Mouse (Mus musculus) midbrain, embryonic 11.5 days (tissue): Measurements from ENCODE around the gene Supt5. TPM values are rescaled to one million over a fixed set of nuclear protein-coding genes. Genes with fewer than 3 reads are reported as not detected.
A peak's percentile ranks its signal among the peaks of the same experiment; 100 is the strongest.

Source experiments
- ATAC-seq: fragments of 200-750 bp; cut with Nextera tagmentation; 2 replicates; pipeline ENCODE4 v1.8.0; 2017; ENCODE audit warnings: moderate TSS enrichment, moderate library complexity; ENCODE audit not compliant: low FRiP score
- DNase-seq: peaks from one replicate; pipeline ENCODE4 v3.0.0; 2015; ENCODE audit warnings: low spot score; ENCODE audit errors: missing footprints
- H3K27ac ChIP-seq: fragments of 300-500 bp; sonication (generic); 2 replicates; pipeline ENCODE4 v1.5.1; 2014; ENCODE audit warnings: low read depth, low read length
- H3K27me3 ChIP-seq: fragments of 300-500 bp; sonication (generic); 2 replicates; pipeline ENCODE4 v1.6.1; 2014; ENCODE audit warnings: mild to moderate bottlenecking, low read length, moderate library complexity, mixed read lengths; ENCODE audit not compliant: control insufficient read depth, insufficient read depth
- H3K36me3 ChIP-seq: fragments of 300-500 bp; sonication (generic); 2 replicates; pipeline ENCODE4 v1.6.1; 2014; ENCODE audit warnings: mild to moderate bottlenecking, low read length, moderate library complexity, mixed read lengths; ENCODE audit not compliant: control insufficient read depth, insufficient read depth
- H3K4me1 ChIP-seq: fragments of 300-500 bp; sonication (generic); 2 replicates; pipeline ENCODE4 v1.6.1; 2014; ENCODE audit warnings: low read length; ENCODE audit not compliant: control insufficient read depth, insufficient read depth
- H3K4me2 ChIP-seq: fragments of 300-500 bp; sonication (generic); 2 replicates; pipeline ENCODE4 v1.6.1; 2014; ENCODE audit warnings: mild to moderate bottlenecking, moderate library complexity
- H3K4me3 ChIP-seq: fragments of 300-500 bp; sonication (generic); 2 replicates; pipeline ENCODE4 v1.5.1; 2014; ENCODE audit warnings: low read depth, low read length
- H3K9ac ChIP-seq: fragments of 300-500 bp; sonication (generic); 2 replicates; pipeline ENCODE4 v1.6.1; 2014; ENCODE audit warnings: low read length
- H3K9me3 ChIP-seq: fragments of 300-500 bp; sonication (generic); 2 replicates; pipeline ENCODE4 v1.6.1; 2016; ENCODE audit warnings: low read length; ENCODE audit not compliant: control insufficient read depth
- WGBS: fragments of 180-500 bp; shearing (Covaris S2); extraction: QIAGEN DNeasy Blood & Tissue Kit; methylation state at CpG from one replicate; pipeline ENCODE4 v1.1.7; 2014; 5-methylcytosine and 5-hydroxymethylcytosine counted together
- polyA plus RNA-seq: library from polyadenylated mRNA; unstranded; fragments of >200 nt; fragmentation: Nextera tagmentation; extraction: Ambion mirVana; gene quantifications from 2 replicates; pipeline ENCODE4 v1.2.1, GENCODE M21; 2014

Supt5 gene
- polyA plus RNA-seq, 1 experiment from 2014 or later: 82.2 TPM

GRCm38 (mm10) chr7:28325293-28325692, 13.3 kb downstream of the Supt5 start:
- DNase-seq: no peak
- no peak for ATAC-seq
- no peak overlapping the region for H3K4me3 ChIP-seq
- H3K36me3 ChIP-seq: peaks cover 50% of the 10 kb centered on the region
- no peaks in the 10 kb centered on the region for H3K9me3 ChIP-seq
- H3K27ac ChIP-seq: no peak overlapping the region
- 98% methylated on average over 8 of the region's 8 CpGs for WGBS
- no peak overlapping the region for H3K4me2 ChIP-seq
- H3K9ac ChIP-seq: no peak overlapping the region
- H3K27me3 ChIP-seq: no peaks in the 10 kb centered on the region
- H3K4me1 ChIP-seq: no peaks in the 10 kb centered on the region

GRCm38 (mm10) chr7:28321974-28322720, 16.4 kb downstream of the Supt5 start:
- no peak for ATAC-seq
- WGBS: 91% methylated on average over 15 of the region's 15 CpGs
- peaks cover 66% of the 10 kb centered on the region for H3K36me3 ChIP-seq

GRCm38 (mm10) chr7:28318714-28319113, 19.8 kb downstream of the Supt5 start:
- Histone ChIP-seq H3K4me1 (no peaks in the 10 kb centered on the region), H3K27ac (no peak overlapping the region), H3K4me2 (no peak overlapping the region), H3K27me3 (no peaks in the 10 kb centered on the region), H3K4me3 (no peak overlapping the region), H3K36me3 (peaks cover 62% of the 10 kb centered on the region), H3K9ac (no peak overlapping the region), H3K9me3 (no peaks in the 10 kb centered on the region)
- 94% methylated on average over 17 of the region's 17 CpGs for WGBS
- no peak for DNase-seq
- ATAC-seq: no peak

More at GRCm38 (mm10) chr7:28321974-28322720, 16.4 kb downstream of the Supt5 start:
- Histone ChIP-seq H3K4me3 (no peak overlapping the region), H3K9ac (no peak overlapping the region), H3K27ac (no peak overlapping the region), H3K4me1 (no peaks in the 10 kb centered on the region), H3K9me3 (no peaks in the 10 kb centered on the region), H3K27me3 (no peaks in the 10 kb centered on the region), H3K4me2 (no peak overlapping the region)
- no peak for DNase-seq

- no peak overlapping the region for H3K4me2 ChIP-seq
- H3K4me3 ChIP-seq: no peak overlapping the region
- H3K4me1 ChIP-seq: no peaks in the 10 kb centered on the region
- H3K27ac ChIP-seq: no peak overlapping the region
- H3K27me3 ChIP-seq: no peaks in the 10 kb centered on the region
- no peak for ATAC-seq
- H3K36me3 ChIP-seq: peaks cover 57% of the 10 kb centered on the region
- no peak overlapping the region for H3K9ac ChIP-seq
- no peak for DNase-seq
- no peaks in the 10 kb centered on the region for H3K9me3 ChIP-seq
- 88% methylated on average over 3 of the region's 3 CpGs for WGBS
Observed at GRCm38 (mm10) chr7:28318036-28318435, 20.5 kb downstream of the Supt5 start.

- peak within 1 kb of the TSS; percentile 93 for H3K9ac ChIP-seq
- no peaks in the 10 kb centered on the region for H3K27me3 ChIP-seq
- 1% methylated on average over 43 of the region's 45 CpGs for WGBS
- H3K27ac ChIP-seq: peak within 1 kb of the TSS; percentile 57
- H3K36me3 ChIP-seq: peaks cover 24% of the 10 kb centered on the region; the same call in 1 of the 2 replicates
- H3K9me3 ChIP-seq: no peaks in the 10 kb centered on the region
- peak within 1 kb of the TSS; percentile 92 for H3K4me2 ChIP-seq
- ATAC-seq (peak; percentile 96), DNase-seq (peak; percentile 98)
- H3K4me1 ChIP-seq: peaks cover 10% of the 10 kb centered on the region; the same call in 1 of the 2 replicates
- H3K4me3 ChIP-seq: peak within 1 kb of the TSS; percentile 99
Observed at GRCm38 (mm10) chr7:28311926-28312543, 26.5 kb downstream of the Supt5 start, which contains the start of gene Timm50. Timm50 (minus strand) TSS chr7:28312072.

GRCm38 (mm10) chr7:28311151-28311925, 27.2 kb downstream of the Supt5 start:
- peak overlapping the region; percentile 57 for H3K27ac ChIP-seq
- whole genome bisulfite sequencing: 7% methylated on average over 35 of the region's 35 CpGs
- peak; percentile 91 for DNase-seq

GRCm38 (mm10) chr7:28309737-28310136, 28.8 kb downstream of the Supt5 start:
- H3K9ac ChIP-seq: peak overlapping the region; percentile 40; the same call in 1 of the 2 replicates

More at GRCm38 (mm10) chr7:28311151-28311925, 27.2 kb downstream of the Supt5 start:
- Histone ChIP-seq H3K9me3 (no peaks in the 10 kb centered on the region), H3K9ac (peak overlapping the region; percentile 93), H3K4me1 (peaks cover 10% of the 10 kb centered on the region; the same call in 1 of the 2 replicates), H3K4me2 (peak overlapping the region; percentile 92), H3K4me3 (peak overlapping the region; percentile 99), H3K27me3 (no peaks in the 10 kb centered on the region), H3K36me3 (peaks cover 26% of the 10 kb centered on the region)
- peak; percentile 47 for ATAC-seq

GRCm38 (mm10) chr7:28306216-28306615, 32.3 kb downstream of the Supt5 start:
- Histone ChIP-seq H3K4me1 (peaks cover 24% of the 10 kb centered on the region), H3K27me3 (no peaks in the 10 kb centered on the region; the same call in 1 of the 2 replicates), H3K9me3 (no peaks in the 10 kb centered on the region), H3K4me3 (no peak overlapping the region), H3K27ac (no peak overlapping the region), H3K9ac (no peak overlapping the region), H3K36me3 (peaks cover 23% of the 10 kb centered on the region), H3K4me2 (no peak overlapping the region)
- WGBS: 93% methylated on average over 8 of the region's 8 CpGs
- ATAC-seq: no peak
- DNase-seq: no peak

More at GRCm38 (mm10) chr7:28309737-28310136, 28.8 kb downstream of the Supt5 start:
- H3K4me1 ChIP-seq: peaks cover 10% of the 10 kb centered on the region; the same call in 1 of the 2 replicates
- WGBS: 62% methylated on average over 9 of the region's 9 CpGs
- DNase-seq (no peak), ATAC-seq (peak; percentile 44)
- peak overlapping the region; percentile 73 for H3K27ac ChIP-seq
- H3K36me3 ChIP-seq: peaks cover 23% of the 10 kb centered on the region
- no peaks in the 10 kb centered on the region for H3K27me3 ChIP-seq
- peak overlapping the region; percentile 92 for H3K4me2 ChIP-seq
- no peaks in the 10 kb centered on the region for H3K9me3 ChIP-seq
- H3K4me3 ChIP-seq: peak overlapping the region; percentile 99
